Mouse (Mus musculus): ENCODE measurements around the gene Hps1.

DNA sequence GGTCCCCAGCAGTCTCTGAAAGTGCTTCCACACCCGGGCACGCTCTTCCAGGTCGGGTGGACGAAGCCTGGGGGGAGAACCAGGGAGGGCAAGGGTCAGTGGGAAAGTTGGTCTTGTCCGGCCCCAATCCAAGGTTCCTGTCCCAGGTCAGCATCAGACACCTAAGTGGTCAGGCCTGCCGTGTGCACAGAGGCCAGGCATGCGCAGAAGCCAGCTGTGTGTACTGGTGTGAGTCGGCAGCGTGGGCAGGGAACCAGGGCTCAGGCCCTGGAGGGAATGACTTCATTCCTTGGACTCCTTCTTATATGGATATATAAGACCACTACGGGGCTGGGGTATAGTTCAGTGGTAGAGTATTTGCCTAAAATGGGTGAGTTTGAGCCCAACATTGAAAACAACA is 10.1 kb downstream of the Hps1 start:
- TF ChIP-seq POLR2A (IDR thresholded peaks at IDR 0.05; ENCODE audit: insufficient read depth, low read depth, low read length), result no peak
- no peak for TF ChIP-seq CTCF (IDR thresholded peaks at IDR 0.05; ENCODE audit: insufficient read depth, low read depth, low read length)
